Mouse (Mus musculus): ENCODE measurements around the gene Gm49405.
"Not testable (repeated sequence)": the region's sequence is repeated elsewhere in the genome, so short reads cannot be mapped to it uniquely, and the experiment has no call there.

Gene Gm49405

GRCm38 (mm10) chr19:4000119-4000900, at the start of gene Gm49405, which contains the start of gene Nudt8:
TSS of gene Gm49405 (plus strand) at chr19:4000626.
TSS of gene Nudt8 (plus strand) at chr19:4000580.
- peak; percentile 98 for DNase-seq

DNA sequence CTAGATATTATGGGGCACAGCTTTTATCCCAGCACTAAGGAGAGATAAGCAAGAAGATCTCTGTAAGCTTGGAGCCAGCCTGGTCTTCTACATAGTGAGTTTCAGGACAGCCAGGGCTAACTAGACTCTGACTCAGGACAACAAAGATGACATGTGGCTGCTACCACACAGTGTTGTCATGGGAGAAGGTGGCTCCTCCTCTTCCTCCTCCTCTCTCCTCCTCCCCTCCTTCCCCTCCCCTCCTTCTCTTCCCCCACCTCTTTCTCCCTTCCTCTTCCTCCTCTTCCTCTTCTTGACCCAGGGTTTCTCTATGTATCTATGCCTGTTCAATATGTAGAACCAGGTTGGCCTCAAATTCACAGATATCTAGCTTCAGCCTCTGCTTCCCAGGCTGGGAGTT, 49.0 kb upstream of the Gm49405 start:
- no peak for DNase-seq

DNA sequence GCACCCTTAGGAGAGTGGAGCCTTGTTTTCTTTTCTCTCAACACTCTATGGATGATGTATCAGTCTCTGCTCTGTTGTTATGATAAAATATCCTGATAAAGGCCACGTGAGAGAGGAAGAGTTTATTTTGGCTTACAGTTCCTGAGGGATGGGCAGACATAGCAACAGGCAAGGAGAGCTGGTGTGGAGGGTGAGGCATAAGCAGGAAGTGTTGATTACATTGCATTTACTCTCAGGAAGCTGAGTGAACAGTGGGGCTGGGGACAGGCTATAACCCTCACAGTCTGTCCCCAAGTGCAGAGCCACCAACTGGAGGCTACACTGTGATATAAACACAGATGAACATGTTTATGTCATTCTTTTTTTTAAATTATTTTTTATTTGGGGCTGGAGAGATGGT, 48.3 kb upstream of the Gm49405 start:
- no peak for DNase-seq

DNA sequence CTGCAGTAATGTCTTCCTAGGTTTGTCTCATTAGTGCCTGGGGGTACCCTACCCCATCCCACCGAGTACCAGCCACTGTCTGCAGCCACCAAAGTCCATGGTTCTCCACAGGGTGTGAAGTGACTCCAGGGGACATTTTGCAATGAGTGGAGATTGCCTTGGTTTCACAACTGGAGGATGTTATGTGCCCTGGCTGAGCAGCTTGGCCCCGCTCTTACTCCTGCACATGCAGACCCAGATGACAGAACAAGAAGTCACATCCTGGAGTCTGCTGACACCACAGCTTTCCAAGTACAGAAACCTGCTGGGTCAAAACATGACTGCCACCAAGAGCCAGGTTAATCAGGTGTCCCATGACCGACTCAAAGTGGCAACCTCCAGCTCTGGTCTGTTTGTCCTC, 45.4 kb upstream of the Gm49405 start:
- no peak for DNase-seq

DNA sequence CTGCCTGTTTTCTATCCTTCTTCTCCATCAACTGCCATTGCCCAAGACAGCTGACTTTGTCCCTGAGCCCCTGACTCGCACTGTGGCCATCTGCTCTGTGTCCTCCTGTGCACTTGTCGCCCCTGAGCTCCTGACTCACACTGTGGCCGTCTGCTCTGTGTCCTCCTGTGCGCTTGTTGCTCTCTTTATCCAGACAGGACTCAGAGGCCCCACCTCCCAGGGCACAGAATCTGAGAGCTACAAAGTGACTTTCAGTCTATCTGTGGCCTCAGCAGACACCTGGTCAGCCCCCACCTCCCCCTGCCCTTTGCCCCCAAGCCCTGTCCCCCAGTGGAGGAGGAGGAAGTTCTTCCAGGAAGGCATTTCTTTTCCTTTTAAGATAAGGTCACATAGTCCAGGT, 44.6 kb upstream of the Gm49405 start:
- DNase-seq: no peak

GRCm38 (mm10) chr19:3957296-3958036, 43.0 kb upstream of the Gm49405 start:
- DNase-seq: not testable (repeated sequence)

DNA sequence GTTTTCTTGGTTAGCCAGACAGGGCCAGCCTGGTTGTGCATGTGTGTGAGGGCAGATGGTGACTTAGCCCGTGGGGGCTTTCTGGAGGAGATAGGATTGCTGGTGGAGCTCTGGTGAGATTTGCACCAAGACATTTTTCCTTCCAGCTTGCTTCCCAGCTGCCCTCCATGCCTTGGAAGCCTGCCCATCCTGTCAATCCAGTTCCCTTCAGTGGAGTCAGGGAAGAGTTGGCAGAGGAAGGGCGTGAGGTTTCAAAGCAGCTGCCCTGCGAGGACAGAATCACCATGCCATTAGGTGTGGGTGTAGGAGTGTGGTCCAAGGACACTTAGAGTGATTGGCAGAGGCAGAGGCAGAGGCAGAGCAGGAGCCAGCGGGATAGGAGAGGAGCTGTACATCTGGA, 42.0 kb upstream of the Gm49405 start, which contains the start of gene Aldh3b3:
Gene Aldh3b3, plus strand, starts transcription at position 176 of the 400 bp plus-strand sequence.
- DNase-seq: peak; percentile 44

DNA sequence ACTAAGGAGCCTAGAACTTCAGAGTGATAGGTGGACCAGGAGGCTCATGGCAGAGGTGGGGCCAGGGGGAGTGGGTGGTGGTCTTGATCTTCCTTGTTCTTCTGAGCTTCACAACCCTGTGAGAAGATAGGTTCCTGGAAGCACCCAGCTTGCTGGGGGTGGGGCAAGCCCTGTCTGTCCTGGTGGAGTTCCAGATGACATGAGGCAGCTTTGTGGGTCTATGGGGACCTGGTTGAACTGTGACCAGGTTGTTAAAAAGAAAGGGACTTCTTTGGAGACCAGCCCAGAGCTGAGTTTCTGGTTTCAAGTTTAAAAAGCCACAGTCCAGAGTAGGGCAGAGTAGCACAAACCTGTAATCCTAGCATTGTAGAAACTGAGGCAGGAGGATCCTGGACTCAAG, 41.4 kb upstream of the Gm49405 start:
- no peak for DNase-seq

- DNase-seq: no peak
These were observed 40.2 kb upstream of the Gm49405 start for GRCm38 (mm10) chr19:3960211-3960610.

DNA sequence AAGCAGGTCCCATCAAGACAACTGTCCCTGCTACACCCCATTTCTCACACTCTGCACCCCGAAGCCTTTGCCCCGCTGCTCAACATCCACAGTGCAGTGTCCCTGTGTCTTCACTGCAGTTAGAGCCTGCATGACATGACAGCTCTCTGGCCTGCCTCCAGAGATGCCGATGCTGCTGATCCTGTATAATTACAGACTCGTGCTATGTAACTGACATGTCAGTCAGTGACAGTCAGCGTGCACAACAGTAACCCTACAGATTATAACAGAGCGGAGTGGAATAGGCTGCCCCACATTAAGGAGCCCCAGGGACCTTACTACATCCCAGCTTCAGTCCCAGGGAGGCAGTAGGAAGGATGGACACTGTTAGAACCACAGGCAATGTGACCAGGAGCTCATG, 38.6 kb upstream of the Gm49405 start:
- DNase-seq: not testable (repeated sequence)

DNA sequence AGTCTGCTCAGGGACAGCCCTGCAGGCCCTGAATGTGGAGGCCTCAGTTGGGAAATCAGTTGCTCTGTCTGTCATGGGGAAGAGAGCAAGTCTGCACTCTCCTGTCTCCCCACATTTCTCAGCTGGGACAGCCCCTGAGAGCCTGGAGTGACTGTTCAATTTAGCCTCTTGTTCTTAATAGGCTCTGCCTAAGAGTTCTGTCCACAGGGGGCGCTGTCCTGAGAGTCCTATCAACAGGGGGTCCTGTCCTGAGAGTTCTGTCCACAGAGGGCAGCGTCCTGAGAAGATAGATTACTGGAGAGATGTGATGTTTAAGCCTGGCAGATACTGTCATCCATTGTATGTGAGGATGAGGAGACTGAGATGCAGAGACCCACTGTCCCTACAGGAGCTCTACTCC, 38.0 kb upstream of the Gm49405 start:
- DNase-seq: peak; percentile 59

DNA sequence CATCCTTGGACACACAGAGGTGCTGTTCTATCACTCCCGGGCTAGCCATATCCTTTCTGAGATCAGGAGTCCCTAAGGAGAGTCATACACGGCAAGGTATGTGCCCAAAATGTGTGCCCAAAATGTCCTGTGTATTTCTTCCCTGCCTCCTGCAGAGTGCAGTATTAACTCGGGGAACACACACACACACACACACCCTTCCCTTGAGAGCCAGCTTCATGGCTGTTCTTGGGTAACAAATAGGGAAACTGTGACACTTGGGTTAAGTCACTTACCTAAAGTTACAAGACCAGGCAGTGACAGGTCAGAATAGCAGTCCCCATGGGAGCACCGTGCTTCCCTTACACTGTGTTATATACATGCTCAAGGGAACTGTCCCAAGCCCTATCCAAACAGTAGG, 36.4 kb upstream of the Gm49405 start:
- DNase-seq: no peak

GRCm38 (mm10) chr19:3966330-3967075, 33.9 kb upstream of the Gm49405 start:
- DNase-seq: no peak

DNA sequence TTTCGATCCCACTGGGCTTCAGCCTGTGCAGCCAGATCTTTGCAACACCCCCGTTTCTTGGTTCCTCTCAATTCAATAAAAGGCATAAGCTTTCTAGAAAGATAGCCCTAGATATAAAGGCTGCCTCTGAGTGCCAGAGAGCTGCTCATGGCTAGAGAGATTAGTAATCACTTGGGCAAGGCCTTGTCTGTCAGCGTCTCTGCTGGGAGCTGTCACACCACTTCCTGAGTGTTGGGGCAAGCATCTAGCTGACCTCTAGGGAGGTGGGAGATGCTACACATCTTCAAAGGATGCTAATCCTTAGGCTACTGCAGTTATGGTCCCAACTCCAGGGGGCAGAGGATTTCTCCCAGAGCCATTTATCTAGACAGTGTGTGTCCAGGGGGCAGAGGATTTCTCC, 33.2 kb upstream of the Gm49405 start:
- no peak for DNase-seq

DNA sequence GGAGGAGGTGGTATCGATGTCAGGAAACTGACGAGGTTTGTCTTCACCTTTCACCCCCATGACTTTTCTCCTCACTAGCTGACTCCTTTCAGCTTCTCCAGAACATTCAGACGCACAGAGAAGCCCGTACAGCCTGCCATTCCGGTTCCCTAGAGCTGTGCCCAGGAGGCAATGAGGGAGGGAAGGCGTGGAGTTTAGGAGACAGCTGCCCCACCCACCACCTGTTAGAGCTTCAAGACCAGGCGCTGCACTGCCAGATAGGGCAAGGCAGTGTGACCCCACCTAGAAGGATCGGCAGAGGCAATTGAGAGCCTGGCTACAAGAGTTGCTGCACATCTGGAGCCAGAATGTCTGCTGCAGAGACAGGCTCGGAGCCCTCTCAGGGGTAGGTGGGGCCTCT, 28.2 kb upstream of the Gm49405 start, which contains the start of gene Aldh3b2:
Gene Aldh3b2, plus strand, starts transcription at position 100 of the 400 bp plus-strand sequence.
- no peak for DNase-seq

DNA sequence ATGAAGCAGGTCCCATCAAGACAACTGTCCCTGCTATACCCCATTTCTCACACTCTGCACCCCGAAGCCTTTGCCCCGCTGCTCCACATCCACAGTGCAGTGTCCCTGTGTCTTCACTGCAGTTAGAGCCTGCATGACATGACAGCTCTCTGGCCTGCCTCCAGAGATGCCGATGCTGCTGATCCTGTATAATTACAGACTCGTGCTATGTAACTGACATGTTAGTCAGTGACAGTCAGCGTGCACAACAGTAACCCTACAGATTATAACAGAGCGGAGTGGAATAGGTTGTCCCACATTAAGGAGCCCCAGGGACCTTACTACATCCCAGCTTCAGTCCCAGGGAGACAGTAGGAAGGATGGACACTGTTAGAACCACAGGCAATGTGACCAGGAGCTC, 25.8 kb upstream of the Gm49405 start:
- not testable (repeated sequence) for DNase-seq

DNA sequence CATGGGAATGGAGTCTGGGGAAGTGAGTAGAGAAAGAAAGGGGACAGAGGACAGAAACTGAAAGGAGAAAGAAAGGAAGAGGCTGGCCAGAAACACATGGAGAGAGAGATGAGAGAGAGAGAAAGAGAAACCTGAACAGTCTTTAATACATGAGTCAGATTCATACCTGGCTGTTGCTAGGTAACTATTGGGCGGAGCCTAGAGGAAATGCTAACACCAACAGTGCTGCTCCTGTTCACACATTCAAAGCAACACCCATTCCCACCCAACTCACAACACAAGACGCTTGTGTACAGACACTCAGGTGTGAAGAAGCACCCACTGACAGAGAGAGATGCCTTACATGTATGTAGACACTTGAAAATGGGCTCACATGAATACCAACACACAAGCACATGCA, 24.6 kb upstream of the Gm49405 start:
- DNase-seq: no peak

DNA sequence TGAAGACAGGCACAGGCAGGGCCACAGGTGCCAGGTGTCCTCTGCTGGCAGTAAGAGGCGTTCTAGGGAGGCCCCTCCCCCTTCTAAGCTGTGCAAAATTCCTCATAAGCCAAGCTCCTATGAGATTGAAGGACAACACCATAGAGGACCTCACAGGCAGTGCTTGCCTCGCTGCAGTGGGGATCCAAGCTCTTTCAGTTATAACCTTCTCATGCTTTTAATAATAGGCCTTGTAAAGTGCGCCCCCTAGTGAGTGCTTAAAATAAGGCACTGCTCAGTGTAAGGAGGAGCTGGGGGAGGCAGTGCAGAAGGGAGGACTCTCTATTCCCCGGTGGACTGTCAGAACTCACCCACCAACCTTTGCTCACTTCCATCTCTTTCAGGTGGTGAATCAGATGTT, 20.1 kb upstream of the Gm49405 start:
- peak; percentile 90 for DNase-seq

GRCm38 (mm10) chr19:3980917-3981316, 19.5 kb upstream of the Gm49405 start:
- no peak for DNase-seq

GRCm38 (mm10) chr19:3983527-3984200, 16.8 kb upstream of the Gm49405 start:
- DNase-seq: no peak

DNA sequence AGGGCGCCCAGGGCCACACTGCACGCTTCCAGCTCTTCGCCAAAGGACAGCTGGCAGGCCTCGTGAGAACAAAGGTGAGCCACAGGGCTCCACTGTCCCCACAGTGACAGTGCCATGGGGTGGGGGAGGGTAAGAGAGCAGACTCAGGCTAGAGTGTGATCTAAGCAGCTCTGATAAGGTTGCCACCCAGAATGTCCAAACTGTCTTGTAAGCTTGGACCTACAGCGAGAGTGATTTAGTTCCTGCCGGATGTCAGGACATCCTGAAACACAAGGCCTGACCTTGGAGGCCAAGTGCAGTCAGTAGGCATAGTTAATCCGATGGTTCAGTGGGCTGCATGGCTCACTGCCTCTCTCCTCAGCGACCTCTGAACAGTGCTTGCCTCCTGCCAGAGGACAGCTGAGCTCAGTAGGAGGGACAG, 15.2 kb upstream of the Gm49405 start:
- peak; percentile 76 for DNase-seq

- peak; percentile 97 for DNase-seq
These were observed 14.1 kb upstream of the Gm49405 start, which contains the start of gene Acy3 for GRCm38 (mm10) chr19:3986334-3986733. TSS of gene Acy3 (plus strand) at chr19:3986570.

- no peak for DNase-seq
These were observed 12.4 kb upstream of the Gm49405 start for GRCm38 (mm10) chr19:3988066-3988465.
